Mouse (Mus musculus): ENCODE results near the gene Hoxc11.

The Hoxc11 gene

GRCm38 (mm10) chr15:103005308-103005707 is 51.1 kb downstream of the Hoxc11 start:
- no peak for DNase-seq (ENCODE audit: low spot score in 2 of 2)

- DNase-seq (ENCODE audit: low spot score in 2 of 2), result no peak
Observed at GRCm38 (mm10) chr15:103005797-103006196, 51.6 kb downstream of the Hoxc11 start.

- no peak for DNase-seq (ENCODE audit: low spot score in 2 of 2)
Observed at GRCm38 (mm10) chr15:103006326-103006725, 52.1 kb downstream of the Hoxc11 start.

All from frontal cortex, postnatal 36 days (tissue).